ENCODE assay signal across 10 mouse cellular contexts in the genomic region with DNA sequence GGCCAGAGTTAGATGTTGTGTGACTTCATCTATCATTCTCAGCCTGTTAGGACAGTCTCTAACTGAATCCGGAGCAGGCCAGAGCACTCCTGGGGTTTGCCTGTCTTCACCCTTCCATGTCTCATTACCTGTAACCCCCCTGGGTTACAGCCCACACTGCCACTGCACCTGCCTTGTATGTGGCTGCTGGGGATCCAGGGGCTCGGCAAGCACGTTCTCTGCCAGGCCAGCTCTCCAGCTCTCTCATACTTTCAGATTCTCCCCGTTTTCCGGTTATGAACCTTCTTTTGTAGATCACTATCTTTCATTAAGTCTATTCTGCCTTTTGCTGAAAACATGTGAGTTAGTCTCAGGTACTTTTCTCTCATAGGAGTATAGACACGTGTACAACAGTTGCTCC. TPM values are rescaled to one million over a fixed set of nuclear protein-coding genes. Genes with fewer than 3 reads are reported as not detected.
DNase-seq lines count a peak whose midpoint lies in the region; ATAC-seq lines count a peak whose summit lies in the region.
"Had no signal": no experiment of that assay in that cellular context is flagged by ENCODE, and none has a peak within 500 bp of the region (broad histone marks: within the 10 kb centered on the region; RNA-seq: fewer than 3 reads in every experiment).

No protein-coding gene starts in this region.

- 0 out of 2 replicates have a peak overlapping the region, but pooled peaks have one; percentile 40 for H3K9ac ChIP-seq in limb, embryonic 12.5 days (replicated peaks)
- H3K9ac ChIP-seq in limb, embryonic 13.5 days: 0 out of 2 replicates have a peak overlapping the region, but pooled peaks have one; percentile 19
- no peak overlapping the region; the same call in 1 of the 2 replicates for H3K9ac ChIP-seq in stomach, embryonic 16.5 days (ENCODE audit: low read length)

- DNase-seq in limb, embryonic 10.5 days (ENCODE audit: low spot score): no peak
- DNase-seq in T-cell, adult 2 months (ENCODE audit: low spot score): peak; percentile 5
- no peak for DNase-seq in adipocyte (ENCODE audit: low spot score)
- DNase-seq in c-Kit-positive CD71-positive TER-119-positive erythroid progenitor cells, embryonic 14.5 days (ENCODE audit: low spot score): no peak
- DNase-seq: adrenal gland, postnatal 14 days; cerebellum, adult 8-10 months had no signal

- ATAC-seq in limb, embryonic 12.5 days (ENCODE audit: insufficient number of reproducible peaks, insufficient read depth, low FRiP score, low TSS enrichment, low read depth): no peak
- ATAC-seq in limb, embryonic 13.5 days (ENCODE audit: low FRiP score, low read depth): no peak
- ATAC-seq in stomach, embryonic 16.5 days (ENCODE audit: insufficient read depth, low FRiP score): no peak
- ATAC-seq: intestine, postnatal 0 days had no signal

- peaks cover 27% of the 10 kb centered on the region for H3K36me3 ChIP-seq in limb, embryonic 12.5 days
- peaks cover 45% of the 10 kb centered on the region for H3K36me3 ChIP-seq in limb, embryonic 10.5 days
- H3K36me3 ChIP-seq in limb, embryonic 13.5 days: peaks cover 19% of the 10 kb centered on the region
- H3K36me3 ChIP-seq in stomach, embryonic 16.5 days (ENCODE audit: control insufficient read depth, insufficient read depth, low read length): peaks cover 10% of the 10 kb centered on the region

- peaks cover 2% of the 10 kb centered on the region; the same call in 1 of the 2 replicates for H3K9me3 ChIP-seq in limb, embryonic 12.5 days
- no peaks in the 10 kb centered on the region for H3K9me3 ChIP-seq in limb, embryonic 10.5 days (replicated peaks)
- no peaks in the 10 kb centered on the region; the same call in 1 of the 2 replicates for H3K9me3 ChIP-seq in limb, embryonic 13.5 days
- H3K9me3 ChIP-seq in stomach, embryonic 16.5 days (replicated peaks; ENCODE audit: control insufficient read depth, low read length): no peaks in the 10 kb centered on the region

- H3K4me3 ChIP-seq in limb, embryonic 12.5 days (replicated peaks): no peak overlapping the region
- H3K4me3 ChIP-seq in limb, embryonic 10.5 days: no peak overlapping the region
- H3K4me3 ChIP-seq in limb, embryonic 13.5 days: 0 out of 2 replicates have a peak overlapping the region, but pooled peaks have one; percentile 10
- 0 out of 2 replicates have a peak overlapping the region, but pooled peaks have one; percentile 13 for H3K4me3 ChIP-seq in stomach, embryonic 16.5 days (replicated peaks; ENCODE audit: low read length)

- H3K4me1 ChIP-seq in limb, embryonic 12.5 days (replicated peaks): no peaks in the 10 kb centered on the region
- peaks cover 14% of the 10 kb centered on the region for H3K4me1 ChIP-seq in limb, embryonic 10.5 days
- peaks cover 17% of the 10 kb centered on the region; the same call in 1 of the 2 replicates for H3K4me1 ChIP-seq in limb, embryonic 13.5 days
- peaks cover 5% of the 10 kb centered on the region; the same call in 1 of the 2 replicates for H3K4me1 ChIP-seq in stomach, embryonic 16.5 days (ENCODE audit: control insufficient read depth, insufficient read depth, low read length)

- no peak overlapping the region for H3K27ac ChIP-seq in limb, embryonic 12.5 days
- no peak overlapping the region for H3K27ac ChIP-seq in limb, embryonic 10.5 days
- no peak overlapping the region for H3K27ac ChIP-seq in limb, embryonic 13.5 days
- peak overlapping the region; percentile 33; the same call in 1 of the 2 replicates for H3K27ac ChIP-seq in stomach, embryonic 16.5 days (ENCODE audit: low read length)

- WGBS in limb, embryonic 12.5 days: 82% methylated on average over 6 of the region's 6 CpGs
- WGBS in limb, embryonic 10.5 days: 93% methylated on average over 6 of the region's 6 CpGs
- WGBS in limb, embryonic 13.5 days: 81% methylated on average over 6 of the region's 6 CpGs
- 76% methylated on average over 6 of the region's 6 CpGs for WGBS in stomach, embryonic 16.5 days

- H3K27me3 ChIP-seq in limb, embryonic 12.5 days: no peaks in the 10 kb centered on the region
- no peaks in the 10 kb centered on the region for H3K27me3 ChIP-seq in limb, embryonic 10.5 days (ENCODE audit: low read depth, poor library complexity, severe bottlenecking)
- H3K27me3 ChIP-seq in limb, embryonic 13.5 days: no peaks in the 10 kb centered on the region
- no peaks in the 10 kb centered on the region for H3K27me3 ChIP-seq in stomach, embryonic 16.5 days (ENCODE audit: control insufficient read depth, insufficient read depth, low read length)

- H3K4me2 ChIP-seq in limb, embryonic 12.5 days: no peak overlapping the region
- 0 out of 2 replicates have a peak overlapping the region, but pooled peaks have one; percentile 21 for H3K4me2 ChIP-seq in limb, embryonic 13.5 days (replicated peaks)
- peak overlapping the region; percentile 19; the same call in 1 of the 2 replicates for H3K4me2 ChIP-seq in stomach, embryonic 16.5 days (ENCODE audit: low read depth, low read length)

RNA-seq across cellular contexts. Expression of gene Rbl1, which starts 2.0 kb away (rescaled TPM):
- 27.7 and 28.0 TPM in 2 replicates for polyA plus RNA-seq in limb, embryonic 12.5 days (2016; fragmentation: Nextera tagmentation; extraction: Ambion mirVana)
- polyA plus RNA-seq in limb, embryonic 10.5 days (2016; fragmentation: Nextera tagmentation; extraction: Ambion mirVana): 16.6 and 23.8 TPM in 2 replicates
- 21.2 and 21.3 TPM in 2 replicates for polyA plus RNA-seq in limb, embryonic 13.5 days (2015; fragmentation: Nextera tagmentation; extraction: Ambion mirVana)
- 17.6 and 20.2 TPM in 2 replicates for polyA plus RNA-seq in stomach, embryonic 16.5 days (2015; fragmentation: Nextera tagmentation; extraction: Ambion mirVana)

Comparison
In these comparisons a context has a peak if more than half of its experiments do, and no peak if none do; other contexts are left out.
1. H3K4me3 ChIP-seq: peak in limb, embryonic 13.5 days (single experiment) and stomach, embryonic 16.5 days (single experiment); none in limb, embryonic 12.5 days (single experiment) and limb, embryonic 10.5 days (single experiment).